Mouse (Mus musculus) gastrocnemius, adult 2 months (tissue): Measurements from ENCODE around the gene Mocs3. TPM values are rescaled to one million over a fixed set of nuclear protein-coding genes. Genes with fewer than 3 reads are reported as not detected.

Experiments
- DNase-seq: peaks from one replicate; pipeline ENCODE4 v3.0.0; 2022
- H3K27ac ChIP-seq: fragments of 200-600 bp; 2 replicates; pipeline ENCODE4 v1.8.1; 2022; ENCODE audit warnings: mild to moderate bottlenecking
- H3K4me3 ChIP-seq: fragments of 200-600 bp; 2 replicates; pipeline ENCODE4 v1.8.1; 2022; ENCODE audit warnings: mild to moderate bottlenecking, moderate library complexity
- CTCF ChIP-seq: fragments of 200-600 bp; IDR thresholded peaks from 2 replicates; pipeline ENCODE4 v1.8.1; 2022; ENCODE audit warnings: antibody characterized with exemption, mild to moderate bottlenecking, moderate library complexity
- intact Hi-C: fragments of 180-260 bp; cut with DNase I; formaldehyde crosslinking; loops from one replicate; pipeline ENCODE4 v1.15.1; 2025
- total RNA-seq, 2 experiments: library from RNA; stranded (reverse); gene quantifications; 2 replicates each; pipeline ENCODE4 v1.2.3; 2021

Mocs3 gene
- total RNA-seq, 2 experiments from 2014 or later = 4.0 to 4.7 TPM

DNA sequence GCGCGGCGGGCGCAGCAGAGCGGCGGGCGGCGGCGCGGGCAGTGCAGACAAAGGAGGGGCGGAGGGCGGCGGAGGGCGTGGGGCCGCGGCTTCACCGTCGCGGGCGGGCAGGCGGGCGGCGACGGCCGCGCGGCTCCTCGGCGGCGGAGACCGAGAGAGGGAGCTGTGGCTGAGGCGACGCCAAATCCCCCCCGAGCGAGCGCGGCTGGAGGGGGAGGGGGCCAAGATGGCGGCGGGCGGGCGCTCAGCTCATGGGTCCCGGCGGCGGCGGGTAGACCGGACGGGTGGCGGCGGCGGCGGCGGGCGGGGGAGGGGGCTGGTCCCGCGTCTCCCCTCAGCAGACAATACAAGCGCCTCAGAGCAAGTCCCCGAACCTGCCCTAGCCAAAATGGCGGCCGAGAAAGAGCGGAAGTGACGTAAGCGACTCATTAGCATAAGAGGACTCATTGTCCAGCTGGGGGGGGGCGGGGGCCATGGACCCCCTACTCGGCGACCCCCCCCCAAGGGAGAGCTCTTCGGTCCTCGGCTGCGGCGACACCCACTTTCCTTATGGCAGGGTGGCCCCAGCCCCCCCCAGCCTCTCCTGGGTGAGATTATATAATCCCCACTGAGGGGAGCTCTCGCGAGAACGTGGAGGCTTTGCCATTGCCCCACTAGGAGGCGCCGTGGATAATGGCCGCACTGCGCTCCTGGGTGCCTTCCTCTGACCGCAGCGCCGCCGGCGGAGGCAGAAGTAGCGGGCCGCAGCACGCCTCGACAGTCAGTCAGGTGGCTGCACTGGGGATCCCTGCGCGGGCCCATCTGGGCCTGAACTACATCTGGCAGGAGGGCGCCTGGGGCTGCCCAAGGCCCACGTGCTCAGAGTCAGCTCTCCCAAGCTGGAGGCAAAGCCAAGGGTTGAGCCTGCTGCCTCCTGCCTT is 23.4 kb upstream of the Mocs3 start, which contains the start of gene Adnp:
TSS of gene Adnp (minus strand) at position 388 of the 920 bp plus-strand sequence.
- peak; percentile 94 for DNase-seq
- intact Hi-C loops = loop anchor here (2.0 kb wide), 2 partner anchors 24 to 90 kb away; partner anchors contain the start of genes Dpm1, Gm20716 and Mocs3
- peak; percentile 84 for TF ChIP-seq CTCF
- Histone ChIP-seq H3K4me3 (peak within 1 kb of the TSS; percentile 99), H3K27ac (peak within 1 kb of the TSS; percentile 99)

DNA sequence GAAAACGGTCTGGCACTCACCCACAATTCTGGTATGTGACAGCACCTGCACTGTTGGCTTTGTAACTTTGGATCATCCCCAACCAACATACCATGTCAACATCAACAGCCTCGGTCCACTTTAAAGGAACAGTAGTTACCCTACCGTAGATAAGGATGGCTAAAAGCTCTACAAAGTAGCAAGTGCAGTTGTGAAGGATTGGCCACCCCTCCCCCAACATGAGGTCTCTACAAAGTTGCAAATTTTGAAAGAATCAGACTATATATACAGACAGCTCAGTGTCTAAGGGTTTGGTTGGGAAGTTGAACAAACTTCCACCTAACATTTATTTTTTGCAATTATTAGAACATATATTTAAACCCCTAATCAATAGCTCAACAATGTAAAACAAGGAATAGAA is 22.5 kb upstream of the Mocs3 start:
- intact Hi-C loops = loop anchor here (2.0 kb wide), 2 partner anchors 23 to 91 kb away; partner anchors contain the start of genes Dpm1, Gm20716 and Mocs3
- no peak for DNase-seq
- peak overlapping the region; percentile 99 for H3K27ac ChIP-seq
- no peak overlapping the region for H3K4me3 ChIP-seq
- no peak for TF ChIP-seq CTCF

DNA sequence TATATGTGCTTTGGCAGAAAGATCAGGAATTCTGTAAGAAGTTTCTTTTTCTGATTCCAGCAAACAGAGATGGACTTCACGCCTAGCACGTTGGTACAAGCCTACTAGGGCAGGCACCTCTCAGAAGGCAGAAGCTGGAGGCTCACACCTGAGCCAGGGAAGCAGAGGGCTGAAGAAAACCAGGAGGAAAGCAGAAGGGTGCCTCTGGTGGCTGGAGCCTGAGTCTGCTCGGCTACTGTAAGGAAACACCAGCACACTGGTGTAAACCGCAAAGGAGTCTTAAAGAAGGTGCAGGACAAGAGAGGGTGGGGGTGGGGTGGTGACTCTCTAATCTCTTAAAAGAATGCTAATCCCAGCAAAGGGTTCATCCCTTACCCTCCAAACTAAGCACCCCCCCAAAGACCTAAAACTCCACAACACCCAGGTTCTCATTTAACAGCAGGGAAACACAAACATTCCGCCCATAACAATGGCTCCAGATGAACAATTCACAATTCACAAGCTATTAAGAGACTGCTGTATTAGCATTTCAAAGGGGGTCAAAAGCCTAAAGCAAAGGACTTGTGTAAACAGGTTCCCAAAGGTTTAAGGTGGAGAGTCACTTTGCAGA is 16.5 kb upstream of the Mocs3 start:
- H3K4me3 ChIP-seq = no peak overlapping the region
- DNase-seq = no peak
- H3K27ac ChIP-seq = no peak overlapping the region
- intact Hi-C loops = no loop called here
- no peak for TF ChIP-seq CTCF

DNA sequence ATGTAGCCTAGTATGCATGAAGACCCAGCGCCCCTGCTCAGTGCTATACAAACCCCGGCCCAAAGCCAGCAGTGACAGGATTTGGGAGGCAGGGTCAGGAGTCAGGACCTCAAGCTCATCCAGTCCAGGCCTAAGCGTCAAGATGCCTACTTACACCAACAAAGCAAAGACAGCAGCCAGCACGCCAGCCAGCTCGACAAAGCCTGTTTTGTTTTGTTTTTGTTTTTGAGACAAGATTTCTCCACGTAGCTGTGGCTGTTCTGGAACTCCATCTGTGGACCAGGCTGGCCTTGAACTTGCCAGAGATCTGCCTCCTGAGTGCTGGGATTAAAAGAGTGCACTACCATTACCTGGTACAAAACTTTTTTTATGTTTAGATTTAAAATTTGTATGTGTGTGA is 7.1 kb upstream of the Mocs3 start:
- no peak for DNase-seq
- Histone ChIP-seq H3K27ac (no peak overlapping the region), H3K4me3 (no peak overlapping the region)
- TF ChIP-seq CTCF = no peak
- intact Hi-C loops = no loop called here

DNA sequence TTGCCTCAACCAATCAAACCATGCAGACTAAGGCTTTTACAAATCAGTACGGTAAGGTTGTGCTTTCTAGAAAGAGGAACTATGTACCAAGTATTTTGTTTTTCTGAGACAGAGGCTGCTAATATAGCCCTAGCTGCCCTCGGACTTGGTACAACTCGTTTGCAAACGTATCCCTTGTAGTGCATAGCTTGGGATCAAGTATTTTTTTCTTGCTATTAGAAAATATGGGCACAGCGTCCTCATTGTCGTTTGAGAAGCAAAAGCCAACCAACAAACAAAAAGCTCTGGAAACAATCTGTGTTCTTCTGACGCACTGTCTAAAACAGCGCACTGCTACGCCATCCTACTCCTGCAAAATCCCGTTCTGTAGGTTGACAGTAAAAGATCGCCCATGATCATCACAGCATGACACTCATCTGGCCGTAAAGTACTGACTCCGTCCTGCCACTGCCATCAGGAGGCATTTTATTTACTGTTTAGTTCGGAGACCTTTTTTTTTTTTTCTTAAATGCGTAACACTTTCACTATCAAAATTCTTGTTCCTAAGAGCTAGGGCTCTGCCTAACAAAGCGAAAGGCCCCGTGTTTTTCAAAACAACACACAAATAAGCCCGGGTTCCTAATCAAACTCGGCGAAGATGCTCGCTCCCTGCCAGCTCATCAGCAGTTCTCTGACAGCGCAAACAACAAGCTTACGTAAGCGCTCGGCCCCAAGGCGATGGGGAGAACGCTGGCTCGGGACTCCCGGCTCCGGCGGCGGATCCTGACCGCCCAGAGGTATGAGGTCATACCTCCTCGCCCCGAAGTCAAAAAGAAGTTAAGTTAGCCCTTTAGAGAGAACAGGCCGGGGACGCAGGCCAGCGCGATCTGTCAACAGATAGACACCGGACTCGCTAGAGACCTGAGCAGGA is 1.1 kb upstream of the Mocs3 start:
- Histone ChIP-seq H3K4me3 (peak overlapping the region; percentile 86), H3K27ac (peak overlapping the region; percentile 100)
- no peak for TF ChIP-seq CTCF
- intact Hi-C loops = loop anchor here (2.0 kb wide), 1 partner anchor 23 kb away; the partner anchor contains the start of gene Adnp
- DNase-seq = peak; percentile 58

DNA sequence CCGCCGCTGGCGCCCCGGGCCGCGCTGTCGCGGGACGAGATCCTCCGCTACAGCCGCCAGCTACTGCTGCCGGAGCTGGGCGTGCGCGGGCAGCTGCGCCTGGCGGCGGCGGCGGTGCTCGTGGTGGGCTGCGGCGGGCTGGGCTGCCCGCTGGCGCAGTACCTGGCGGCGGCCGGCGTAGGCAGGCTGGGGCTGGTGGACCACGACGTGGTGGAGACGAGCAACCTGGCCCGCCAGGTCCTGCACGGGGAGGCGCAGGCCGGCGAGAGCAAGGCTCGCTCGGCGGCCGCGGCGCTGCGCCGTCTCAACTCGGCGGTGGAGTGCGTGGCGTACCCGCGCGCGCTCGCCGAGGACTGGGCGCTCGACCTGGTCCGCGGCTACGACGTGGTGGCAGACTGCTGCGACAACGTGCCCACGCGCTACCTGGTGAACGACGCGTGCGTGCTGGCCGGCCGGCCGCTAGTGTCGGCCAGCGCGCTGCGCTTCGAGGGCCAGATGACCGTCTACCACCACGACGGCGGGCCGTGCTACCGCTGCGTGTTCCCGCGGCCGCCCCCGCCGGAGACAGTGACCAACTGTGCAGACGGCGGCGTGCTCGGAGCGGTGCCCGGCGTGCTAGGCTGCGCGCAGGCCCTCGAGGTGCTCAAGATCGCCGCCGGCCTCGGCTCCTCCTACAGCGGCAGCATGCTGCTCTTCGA is 500 bp downstream of the Mocs3 start:
- H3K27ac ChIP-seq = peak overlapping the region; percentile 100
- intact Hi-C loops = loop anchor here (2.0 kb wide), 1 partner anchor 24 kb away; the partner anchor contains the start of gene Adnp
- no peak for TF ChIP-seq CTCF
- H3K4me3 ChIP-seq = peak overlapping the region; percentile 86
- peak; percentile 51 for DNase-seq

DNA sequence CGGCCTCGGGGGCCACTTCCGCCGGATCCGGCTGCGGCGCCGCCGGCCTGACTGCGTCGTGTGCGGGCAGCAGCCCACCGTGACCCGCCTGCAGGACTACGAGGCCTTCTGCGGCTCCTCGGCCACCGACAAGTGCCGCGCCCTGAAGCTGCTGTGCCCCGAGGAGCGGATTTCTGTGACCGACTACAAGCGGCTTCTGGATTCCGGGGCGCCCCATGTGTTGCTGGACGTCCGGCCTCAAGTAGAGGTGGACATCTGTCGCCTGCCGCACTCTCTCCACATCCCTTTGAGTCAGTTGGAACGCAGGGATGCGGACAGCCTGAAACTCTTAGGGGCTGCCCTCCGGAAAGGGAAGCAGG is 1.0 kb downstream of the Mocs3 start:
- peak overlapping the region; percentile 86 for H3K4me3 ChIP-seq
- DNase-seq = no peak
- H3K27ac ChIP-seq = peak overlapping the region; percentile 100
- no peak for TF ChIP-seq CTCF
- intact Hi-C loops = loop anchor here (2.0 kb wide), 1 partner anchor 25 kb away; the partner anchor contains the start of gene Adnp

DNA sequence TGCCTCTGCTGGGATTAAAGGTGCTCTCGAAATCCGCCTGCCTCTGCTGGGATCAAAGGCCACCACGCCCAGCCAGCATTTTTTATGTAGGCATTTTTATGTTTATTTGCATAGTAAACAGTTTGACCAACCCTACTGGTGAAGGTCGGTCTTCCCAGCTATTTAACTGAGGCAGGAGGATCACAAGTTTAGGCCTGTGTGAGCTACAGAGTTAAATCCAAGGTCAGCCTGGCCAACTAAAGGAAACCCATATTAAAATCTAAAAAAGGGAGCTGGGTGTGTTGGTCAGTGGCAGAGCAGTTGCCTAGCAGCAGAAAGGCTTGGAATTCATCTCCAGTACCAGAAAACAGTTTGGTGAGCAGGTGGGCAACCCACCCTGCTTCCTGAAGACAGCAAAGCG is 2.9 kb downstream of the Mocs3 start:
- TF ChIP-seq CTCF = no peak
- DNase-seq = no peak
- intact Hi-C loops = no loop called here
- Histone ChIP-seq H3K27ac (no peak overlapping the region), H3K4me3 (no peak overlapping the region)

DNA sequence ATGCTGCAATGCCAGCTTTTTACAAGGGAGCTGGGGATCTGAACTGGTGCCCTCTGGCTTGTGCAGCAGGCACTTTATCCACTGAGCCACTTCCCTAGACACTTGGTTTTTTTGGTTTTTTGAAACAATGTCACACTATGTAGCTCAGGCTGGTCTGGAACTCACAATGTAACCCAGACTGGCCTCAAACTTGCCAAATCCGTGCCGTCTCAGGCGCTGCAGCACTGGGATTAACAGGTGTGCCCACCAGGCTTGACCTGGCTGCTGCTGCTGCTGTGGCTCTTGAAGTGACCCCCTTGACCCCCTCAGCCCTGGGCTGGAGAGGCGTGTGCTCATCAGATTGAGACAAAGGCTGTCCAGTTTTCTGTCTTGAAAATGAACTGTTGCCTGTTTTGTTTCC is 7.9 kb downstream of the Mocs3 start:
- H3K27ac ChIP-seq = no peak overlapping the region
- H3K4me3 ChIP-seq = no peak overlapping the region
- DNase-seq = no peak
- intact Hi-C loops = no loop called here
- no peak for TF ChIP-seq CTCF

DNA sequence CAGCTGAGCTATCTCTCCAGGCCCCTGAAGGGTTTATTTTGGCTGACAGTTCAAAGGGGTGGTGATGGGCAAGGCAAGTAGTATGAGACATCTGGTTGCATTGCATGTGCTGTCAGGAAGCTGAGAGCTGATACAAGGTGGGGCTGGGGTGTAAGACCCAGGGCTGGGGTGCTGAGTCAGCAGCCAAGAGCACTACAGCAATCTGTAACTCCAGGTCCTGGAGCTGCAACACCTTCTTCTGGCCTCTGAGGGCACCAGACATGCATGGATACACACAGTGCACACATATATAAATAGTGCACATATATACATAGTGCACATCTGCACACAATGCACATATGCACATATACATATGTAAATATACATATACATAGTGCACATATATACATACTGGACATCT is 12.4 kb downstream of the Mocs3 start:
- Histone ChIP-seq H3K4me3 (no peak overlapping the region), H3K27ac (no peak overlapping the region)
- no peak for TF ChIP-seq CTCF
- intact Hi-C loops = no loop called here
- no peak for DNase-seq

DNA sequence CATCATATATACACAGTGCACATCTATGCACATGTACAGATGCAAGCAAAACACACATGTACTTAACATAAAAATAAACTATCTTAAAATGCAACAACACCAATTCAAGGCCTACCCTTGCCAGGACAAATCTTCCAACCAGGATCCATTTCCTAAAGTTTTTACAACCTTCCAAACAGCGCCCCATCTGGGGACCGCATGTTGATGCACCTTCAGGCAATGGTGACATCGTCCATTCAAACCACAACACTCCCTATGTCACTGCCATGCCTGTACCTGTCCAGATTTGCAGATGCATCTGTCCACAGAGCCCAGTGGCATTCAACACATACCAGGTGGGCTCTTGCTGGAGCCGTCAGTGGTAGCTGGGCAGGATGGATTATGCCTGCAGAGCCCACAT is 12.9 kb downstream of the Mocs3 start:
- intact Hi-C loops = no loop called here

DNA sequence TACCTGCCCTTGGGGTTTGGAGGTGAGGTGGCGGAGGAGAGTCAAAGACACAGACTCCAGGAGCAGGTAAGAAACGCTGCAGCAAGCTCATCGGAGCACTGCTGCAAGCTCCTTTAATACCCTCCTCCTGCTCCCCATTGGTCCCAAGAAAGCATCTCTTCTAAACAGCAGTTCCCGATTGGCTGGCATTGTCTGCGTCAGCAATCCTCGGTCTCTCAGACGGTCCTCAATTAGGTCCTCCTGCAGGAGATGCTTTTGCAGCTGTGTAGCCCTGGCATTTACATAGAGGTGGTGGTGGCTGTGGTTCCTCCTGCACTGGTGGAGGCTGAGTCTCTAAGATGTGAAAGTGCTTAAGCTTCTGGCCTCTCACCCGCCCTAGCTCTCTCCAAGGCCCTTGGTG is 15.1 kb downstream of the Mocs3 start:
- no peak for TF ChIP-seq CTCF
- Histone ChIP-seq H3K27ac (no peak overlapping the region), H3K4me3 (no peak overlapping the region)
- intact Hi-C loops = no loop called here
- DNase-seq = no peak

More for the DNA sequence above, 12.9 kb downstream of the Mocs3 start:
- H3K27ac ChIP-seq = no peak overlapping the region
- DNase-seq = no peak
- peak; percentile 3; the same call in 1 of the 2 replicates for TF ChIP-seq CTCF
- no peak overlapping the region for H3K4me3 ChIP-seq
